Mouse (Mus musculus): Measurements from ENCODE around the gene Fbxo8. TPM values are rescaled to one million over a fixed set of nuclear protein-coding genes. Genes with fewer than 3 reads are reported as not detected.

The Fbxo8 gene
- polyA plus RNA-seq (2017; shearing (Covaris generic)), result 10 to 100 TPM; 34.5 to 47.4 TPM

DNA sequence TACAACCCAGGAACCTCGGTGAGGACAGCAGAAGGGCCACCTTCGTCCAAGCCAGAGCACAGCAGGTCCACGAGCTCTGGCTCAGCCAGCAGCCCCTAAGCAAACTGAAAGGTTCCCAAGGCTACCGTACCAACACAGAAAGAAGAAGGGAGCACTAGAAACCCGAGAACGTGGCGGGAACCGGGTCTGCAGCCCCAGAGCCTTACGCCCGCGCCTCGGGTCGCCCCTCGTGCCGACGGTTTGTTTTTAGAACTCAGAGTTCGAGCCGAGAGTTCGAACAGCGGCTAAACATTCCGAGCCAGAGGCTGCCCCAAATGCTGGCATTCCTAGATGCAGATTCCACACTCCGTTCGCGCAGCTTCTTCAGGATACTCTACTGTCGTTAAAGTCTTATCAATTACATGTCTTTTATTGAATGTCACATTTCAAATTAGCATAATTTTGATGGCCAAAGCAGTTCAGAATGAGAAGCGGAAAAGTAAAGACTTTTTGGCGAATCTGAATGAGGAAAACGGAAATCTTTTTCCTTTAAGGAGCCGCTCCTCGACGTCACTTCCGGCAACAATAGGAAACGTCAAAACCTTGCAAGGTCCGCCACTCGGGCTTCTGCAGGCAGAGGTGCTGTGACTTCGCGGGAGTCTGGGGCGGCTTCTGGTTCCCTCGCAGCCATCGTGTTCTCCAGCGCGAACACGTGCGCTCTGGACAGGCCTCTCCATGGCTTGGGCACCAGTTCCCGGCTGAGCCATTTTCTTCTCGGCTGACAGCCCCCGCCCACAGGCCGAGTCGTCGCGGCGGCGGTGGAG is at the start of gene Fbxo8, which contains the start of gene Cep44:
Gene Fbxo8 (plus strand): TSS at position 533 of the 803 bp plus-strand sequence.
Gene Cep44 (minus strand): TSS at position 490 of the 803 bp plus-strand sequence.

Other genes starting within 250 kb of the Fbxo8 start
- gene Cep44, start within 50 bp of the Fbxo8 start, polyA plus RNA-seq (2017; shearing (Covaris generic)), result 10 to 100 TPM; 24.2 to 27.8 TPM